Mouse (Mus musculus) heart, embryonic 12.5 days (tissue): ENCODE data around the gene Tmem9. TPM values are rescaled to one million over a fixed set of nuclear protein-coding genes. Genes with fewer than 3 reads are reported as not detected.

Source experiments
- polyA plus RNA-seq: library from polyadenylated mRNA; unstranded; fragments of >200 nt; fragmentation: Nextera tagmentation; extraction: Ambion mirVana; gene quantifications from 2 replicates; pipeline ENCODE4 v1.2.1, GENCODE M21; 2016

Tmem9 gene
- polyA plus RNA-seq, 1 experiment from 2014 or later = 131 TPM

Other genes with a start within 250 kb of the Tmem9 start
- gene Phlda3, start 242.0 kb upstream of the Tmem9 start, polyA plus RNA-seq = 73.0 and 74.1 TPM in 2 replicates
- gene Tnni1, start 228.7 kb upstream of the Tmem9 start, polyA plus RNA-seq = 3,113 and 3,172 TPM in 2 replicates
- 3.0 and 3.3 TPM in 2 replicates for gene Lad1, start 189.6 kb upstream of the Tmem9 start, polyA plus RNA-seq
- 5,319 and 5,490 TPM in 2 replicates for gene Tnnt2, start 171.8 kb upstream of the Tmem9 start, polyA plus RNA-seq
- 0.04 and 0.08 TPM in 2 replicates for gene Pkp1, start 88.9 kb upstream of the Tmem9 start, polyA plus RNA-seq
- 0.06 TPM in 1 of 2 replicates, not detected in the other for gene Igfn1, start 1.8 kb upstream of the Tmem9 start, polyA plus RNA-seq
- gene Ascl5, start 42.7 kb downstream of the Tmem9 start, polyA plus RNA-seq = not detected in 2 replicates
- 0.57 and 0.78 TPM in 2 replicates for gene Cacna1s, start 44.6 kb downstream of the Tmem9 start, polyA plus RNA-seq
- 3.3 and 3.4 TPM in 2 replicates for gene Kif21b, start 123.2 kb downstream of the Tmem9 start, polyA plus RNA-seq
- not detected in 2 replicates for gene Mroh3, start 204.7 kb downstream of the Tmem9 start, polyA plus RNA-seq
- gene Inava, start 226.1 kb downstream of the Tmem9 start, polyA plus RNA-seq = 1.3 and 1.6 TPM in 2 replicates